Mouse (Mus musculus) midbrain, postnatal 0 days (tissue): ENCODE data around the gene Nap1l1. TPM values are rescaled to one million over a fixed set of nuclear protein-coding genes. Genes with fewer than 3 reads are reported as not detected.
A peak's percentile ranks its signal among the peaks of the same experiment; 100 is the strongest.
"Not testable (repeated sequence)": the region's sequence is repeated elsewhere in the genome, so short reads cannot be mapped to it uniquely, and the experiment has no call there.

ENCODE experiments used
- ATAC-seq: fragments of 200-750 bp; cut with Nextera tagmentation; 2 replicates; pipeline ENCODE4 v1.8.0; 2017; ENCODE audit warnings: moderate number of reproducible peaks, mild to moderate bottlenecking, moderate TSS enrichment, moderate library complexity; ENCODE audit not compliant: low FRiP score
- DNase-seq: peaks from one replicate; pipeline ENCODE4 v3.0.0-alpha.2; 2015; ENCODE audit warnings: low spot score
- H3K27ac ChIP-seq: fragments of 300-500 bp; sonication (generic); 2 replicates; pipeline ENCODE4 v1.5.1; 2014; ENCODE audit warnings: low read depth, mild to moderate bottlenecking, low read length, mixed read lengths
- H3K27me3 ChIP-seq: fragments of 300-500 bp; sonication (generic); 2 replicates; pipeline ENCODE4 v1.6.1; 2014; ENCODE audit warnings: low read length, control low read depth, mixed read lengths; ENCODE audit not compliant: insufficient read depth
- H3K36me3 ChIP-seq: fragments of 300-500 bp; sonication (generic); 2 replicates; pipeline ENCODE4 v1.6.1; 2014; ENCODE audit warnings: low read length, control low read depth, mixed read lengths; ENCODE audit not compliant: insufficient read depth
- H3K4me1 ChIP-seq: fragments of 300-500 bp; sonication (generic); 2 replicates; pipeline ENCODE4 v1.6.1; 2014; ENCODE audit warnings: mild to moderate bottlenecking, control low read depth, antibody characterized with exemption, low read length, mixed read lengths; ENCODE audit not compliant: insufficient read depth
- H3K4me2 ChIP-seq: fragments of 300-500 bp; sonication (generic); 2 replicates; pipeline ENCODE4 v1.6.1; 2014; ENCODE audit warnings: low read depth, mild to moderate bottlenecking, low read length, mixed read lengths; ENCODE audit not compliant: poor library complexity, severe bottlenecking
- H3K4me3 ChIP-seq: fragments of 300-500 bp; sonication (generic); 2 replicates; pipeline ENCODE4 v1.5.1; 2014; ENCODE audit warnings: low read depth, mild to moderate bottlenecking, low read length, moderate library complexity
- H3K9ac ChIP-seq: fragments of 300-500 bp; sonication (generic); replicated peaks from 2 replicates; pipeline ENCODE4 v1.6.1; 2014; ENCODE audit warnings: mild to moderate bottlenecking, low read length, moderate library complexity, mixed read lengths; ENCODE audit not compliant: poor library complexity, severe bottlenecking
- H3K9me3 ChIP-seq: fragments of 300-500 bp; sonication (generic); 2 replicates; pipeline ENCODE4 v1.6.1; 2016; ENCODE audit warnings: low read length, control low read depth
- CTCF ChIP-seq: IDR thresholded peaks from 2 replicates; pipeline ENCODE4 v1.5.1; 2016; ENCODE audit warnings: antibody characterized with exemption, mild to moderate bottlenecking
- WGBS: fragments of 180-500 bp; shearing (Covaris S2); extraction: QIAGEN DNeasy Blood & Tissue Kit; methylation state at CpG from one replicate; pipeline ENCODE4 v1.1.7; 2014; 5-methylcytosine and 5-hydroxymethylcytosine counted together
- polyA plus RNA-seq: library from polyadenylated mRNA; unstranded; fragments of >200 nt; fragmentation: Nextera tagmentation; extraction: Ambion mirVana; gene quantifications from 2 replicates; pipeline ENCODE4 v1.2.1, GENCODE M21; 2015
- total RNA-seq: library from RNA; depleted of rRNA; stranded (reverse); fragments of >200 nt; gene quantifications from 2 replicates; pipeline ENCODE4 v1.2.3, GENCODE M21; 2014; rRNA removed

Gene Nap1l1
- total RNA-seq, result 57.1 and 83.3 TPM in 2 replicates
- polyA plus RNA-seq, result 160 and 171 TPM in 2 replicates

DNA sequence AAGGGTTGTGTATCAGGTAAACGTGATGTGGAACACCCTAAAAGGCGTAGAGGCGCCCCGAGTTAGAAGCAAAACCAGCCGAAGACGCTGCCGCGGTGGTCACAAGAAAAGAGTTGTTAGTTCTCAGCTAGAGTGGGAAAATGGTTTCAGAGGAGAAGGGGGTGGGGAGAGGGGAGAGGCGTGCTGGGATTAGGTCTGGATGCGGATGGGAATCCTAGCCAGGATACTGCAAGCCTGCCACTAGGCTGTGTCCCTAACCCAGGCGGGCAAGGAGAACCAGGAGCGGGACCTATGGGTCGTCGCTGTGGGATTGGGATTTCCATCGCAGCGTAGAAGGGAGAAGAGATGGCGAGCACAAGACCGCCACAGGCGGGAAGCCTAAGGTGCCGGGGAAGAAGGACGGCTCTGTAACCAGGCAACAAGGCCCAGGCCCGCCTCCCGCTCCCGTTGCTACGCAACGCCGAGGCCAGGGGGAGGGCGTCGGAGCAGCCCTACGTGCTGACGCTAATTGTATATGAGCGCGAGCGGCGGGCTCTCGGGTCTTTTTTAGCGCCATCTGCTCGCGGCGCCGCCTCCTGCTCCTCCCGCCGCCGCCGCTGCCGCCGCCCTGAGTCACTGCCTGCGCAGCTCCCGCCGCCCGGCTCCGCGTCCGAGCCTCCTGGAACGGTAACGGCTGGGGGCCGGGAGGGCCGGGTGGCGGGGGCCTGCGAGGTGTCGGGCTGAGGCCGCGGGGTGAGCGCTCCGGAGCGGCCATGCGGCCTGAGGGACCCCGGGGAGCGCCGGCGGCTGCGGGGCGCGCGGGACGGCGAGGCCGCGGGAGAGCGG is at the start of gene Nap1l1:
Nap1l1 (plus strand) TSS at position 538 of the 825 bp plus-strand sequence.
- no peaks in the 10 kb centered on the region for H3K36me3 ChIP-seq

DNA sequence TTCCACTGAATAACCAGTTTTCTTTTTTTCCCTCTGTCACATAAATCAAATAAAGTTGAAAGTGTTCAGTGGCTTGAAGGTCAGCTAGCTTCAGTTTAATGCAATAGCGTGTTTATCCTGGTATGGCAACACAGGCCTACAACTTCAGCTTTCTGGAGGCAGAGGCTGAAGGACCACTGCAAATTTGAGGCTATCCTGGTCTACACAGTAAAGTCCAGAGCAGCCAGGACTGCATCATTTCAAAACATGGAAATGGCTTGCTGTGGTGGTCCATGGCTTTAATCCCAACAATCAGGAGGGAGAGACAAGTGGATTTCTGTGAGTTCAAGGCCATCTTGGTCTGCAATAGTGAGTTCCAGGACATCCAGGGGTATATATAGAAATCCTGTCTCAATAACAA is 46.5 kb upstream of the Nap1l1 start:
- no peak overlapping the region for H3K4me2 ChIP-seq
- ATAC-seq, result no peak
- DNase-seq, result no peak
- H3K27me3 ChIP-seq, result no peaks in the 10 kb centered on the region
- H3K27ac ChIP-seq, result no peak overlapping the region
- no peak for TF ChIP-seq CTCF
- H3K36me3 ChIP-seq, result no peaks in the 10 kb centered on the region
- H3K9me3 ChIP-seq, result no peaks in the 10 kb centered on the region
- peaks cover 3% of the 10 kb centered on the region; the same call in 1 of the 2 replicates for H3K4me1 ChIP-seq
- H3K9ac ChIP-seq, result no peak overlapping the region
- H3K4me3 ChIP-seq, result no peak overlapping the region
- WGBS, result 86% methylated on average over 1 of the region's 1 CpGs

More for the DNA sequence above, at the start of gene Nap1l1:
- peaks cover 9% of the 10 kb centered on the region; the same call in 1 of the 2 replicates for H3K4me1 ChIP-seq
- peak; percentile 99 for ATAC-seq
- H3K9me3 ChIP-seq, result no peaks in the 10 kb centered on the region
- peak; percentile 98 for DNase-seq
- H3K9ac ChIP-seq, result peak within 1 kb of the TSS; percentile 94
- peak within 1 kb of the TSS; percentile 71 for H3K4me2 ChIP-seq
- WGBS, result 2% methylated on average over 69 of the region's 80 CpGs
- peak; percentile 32 for TF ChIP-seq CTCF
- no peaks in the 10 kb centered on the region for H3K27me3 ChIP-seq
- H3K27ac ChIP-seq, result peak within 1 kb of the TSS; percentile 96
- H3K4me3 ChIP-seq, result peak within 1 kb of the TSS; percentile 96

DNA sequence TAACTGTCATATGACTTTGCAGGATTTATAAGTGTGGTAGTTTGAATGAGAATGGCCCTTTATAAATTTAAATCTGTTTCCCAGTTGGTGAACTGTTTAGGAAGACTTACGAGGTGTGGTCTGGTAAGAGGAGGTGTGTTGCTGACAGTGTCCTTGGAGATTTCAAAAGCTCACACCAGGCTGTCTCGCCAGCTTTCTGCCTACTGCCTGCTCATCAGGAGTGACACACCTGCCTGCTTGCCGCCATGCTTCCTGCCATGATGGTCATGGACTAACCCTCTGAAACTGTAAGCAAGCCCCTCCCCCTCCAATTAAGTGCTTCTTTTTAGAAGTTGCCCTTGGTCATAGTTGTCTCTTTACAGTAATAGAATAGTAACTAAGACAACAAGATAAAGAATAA is 39.5 kb upstream of the Nap1l1 start:
- Histone ChIP-seq H3K9me3 (no peaks in the 10 kb centered on the region), H3K4me3 (no peak overlapping the region), H3K4me2 (no peak overlapping the region), H3K9ac (no peak overlapping the region), H3K27ac (no peak overlapping the region), H3K4me1 (no peaks in the 10 kb centered on the region), H3K27me3 (no peaks in the 10 kb centered on the region), H3K36me3 (no peaks in the 10 kb centered on the region)
- ATAC-seq (no peak), DNase-seq (no peak)
- WGBS, result 94% methylated on average over 3 of the region's 3 CpGs
- no peak for TF ChIP-seq CTCF

DNA sequence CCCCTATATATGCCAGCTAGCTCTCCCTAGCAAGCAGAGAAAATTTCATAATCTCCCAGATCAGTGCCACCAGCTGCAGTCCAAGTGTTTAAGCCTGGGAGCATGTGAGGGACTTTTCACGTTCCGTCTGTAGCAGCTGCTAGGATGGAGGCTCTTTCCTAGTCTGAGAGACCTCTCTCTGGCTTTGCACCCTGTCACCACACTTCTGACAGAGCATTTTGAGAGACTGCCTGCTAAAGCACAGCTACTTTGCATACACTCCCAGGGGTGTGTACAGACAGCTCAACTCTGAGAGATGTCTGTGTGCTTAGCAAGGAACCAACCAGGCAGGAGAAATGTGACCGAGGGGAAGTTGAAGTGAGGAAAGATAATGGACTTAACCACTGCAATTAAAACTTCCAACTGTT is 32.0 kb upstream of the Nap1l1 start:
- Histone ChIP-seq H3K4me3 (no peak overlapping the region), H3K27ac (no peak overlapping the region), H3K4me1 (no peaks in the 10 kb centered on the region), H3K9me3 (no peaks in the 10 kb centered on the region), H3K36me3 (no peaks in the 10 kb centered on the region), H3K27me3 (no peaks in the 10 kb centered on the region), H3K9ac (no peak overlapping the region), H3K4me2 (no peak overlapping the region)
- DNase-seq (no peak), ATAC-seq (no peak)
- WGBS, result 46% methylated on average over 3 of the region's 3 CpGs
- no peak for TF ChIP-seq CTCF

DNA sequence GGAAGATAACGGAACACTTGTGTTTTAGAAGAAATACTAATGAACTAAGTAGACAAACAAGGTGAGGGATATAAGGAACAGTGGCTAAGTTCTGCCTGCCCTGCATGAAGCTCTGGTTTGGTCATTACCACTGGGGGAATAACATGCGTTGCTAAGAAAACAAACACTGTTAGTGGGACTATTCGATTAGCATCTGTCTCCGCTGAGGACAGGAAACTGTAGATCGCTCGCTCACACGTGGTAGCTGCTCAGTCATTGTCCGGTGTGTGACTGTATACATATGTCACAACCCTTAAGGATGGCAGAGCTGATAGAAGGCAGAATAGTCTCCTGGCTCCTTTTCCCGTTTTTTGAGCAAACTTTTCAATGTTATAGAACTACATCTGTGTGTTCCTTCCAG is 28.8 kb upstream of the Nap1l1 start:
- no peak for ATAC-seq
- Histone ChIP-seq H3K27me3 (no peaks in the 10 kb centered on the region), H3K4me1 (no peaks in the 10 kb centered on the region), H3K27ac (no peak overlapping the region), H3K4me2 (no peak overlapping the region), H3K36me3 (no peaks in the 10 kb centered on the region), H3K4me3 (no peak overlapping the region), H3K9me3 (no peaks in the 10 kb centered on the region), H3K9ac (no peak overlapping the region)
- TF ChIP-seq CTCF, result no peak
- DNase-seq, result no peak
- 83% methylated on average over 9 of the region's 9 CpGs for WGBS

DNA sequence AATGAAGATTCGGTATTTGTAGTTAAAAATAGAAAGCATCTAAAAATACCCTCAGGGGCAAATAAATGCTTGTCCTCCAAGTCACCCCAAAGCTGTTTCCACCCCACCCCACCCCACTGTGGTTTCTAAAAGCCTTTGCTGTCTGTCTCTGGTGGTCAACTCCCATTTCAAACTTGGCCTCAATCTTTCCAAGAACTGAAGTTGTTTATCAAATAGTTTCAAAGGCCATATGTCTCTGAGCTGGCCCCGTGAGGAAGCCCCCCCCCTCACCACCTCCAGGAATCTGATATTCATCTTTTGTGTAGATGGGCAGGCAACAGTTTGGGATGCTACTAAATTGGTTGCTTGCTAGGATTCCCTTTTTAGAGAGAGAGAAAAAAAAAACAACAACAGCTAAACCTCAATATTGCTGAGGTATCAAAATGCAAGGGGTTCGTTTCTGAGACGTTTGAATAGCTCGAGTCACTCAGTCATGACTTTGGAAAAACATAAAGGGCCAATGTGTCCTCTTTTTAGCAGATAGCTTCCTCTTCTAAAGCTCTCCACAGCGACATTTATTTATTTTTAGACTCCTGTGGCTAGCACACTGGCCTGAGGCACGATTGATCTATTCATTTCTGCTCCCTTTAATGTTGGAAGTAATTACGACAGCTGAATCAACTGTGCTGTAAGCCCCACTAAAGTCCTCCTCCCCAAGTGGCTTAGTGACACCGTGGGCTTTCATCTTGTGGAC is 26.9 kb upstream of the Nap1l1 start:
- WGBS, result 22% methylated on average over 9 of the region's 9 CpGs
- ATAC-seq, result no peak
- H3K27me3 ChIP-seq, result no peaks in the 10 kb centered on the region

DNA sequence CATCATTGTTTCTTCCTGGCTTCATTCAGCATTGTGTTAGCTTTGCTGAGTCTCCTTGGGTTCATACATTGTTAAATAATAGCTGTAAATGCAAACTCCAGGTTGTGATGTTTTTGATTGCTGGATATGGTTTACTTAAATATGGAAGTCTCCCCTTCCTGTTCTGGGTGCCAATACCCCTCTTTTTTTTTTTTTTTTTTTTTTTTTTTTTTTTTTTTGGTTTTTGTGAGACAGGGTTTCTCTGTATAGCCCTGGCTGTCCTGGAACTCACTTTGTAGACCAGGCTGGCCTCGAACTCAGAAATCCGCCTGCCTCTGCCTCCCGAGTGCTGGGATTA is 26.4 kb upstream of the Nap1l1 start:
- not testable (repeated sequence) for H3K36me3 ChIP-seq, H3K27ac ChIP-seq, ATAC-seq, H3K9me3 ChIP-seq, H3K4me3 ChIP-seq, H3K27me3 ChIP-seq, H3K4me1 ChIP-seq, H3K9ac ChIP-seq, DNase-seq, H3K4me2 ChIP-seq
- 100% methylated on average over 3 of the region's 3 CpGs for WGBS

More for the DNA sequence above, 26.9 kb upstream of the Nap1l1 start:
- no peak overlapping the region for H3K4me2 ChIP-seq
- H3K4me3 ChIP-seq, result no peak overlapping the region
- H3K36me3 ChIP-seq, result no peaks in the 10 kb centered on the region
- no peak for TF ChIP-seq CTCF
- no peak overlapping the region for H3K9ac ChIP-seq
- no peaks in the 10 kb centered on the region for H3K4me1 ChIP-seq
- no peak overlapping the region for H3K27ac ChIP-seq
- DNase-seq, result peak; percentile 18
- H3K9me3 ChIP-seq, result no peaks in the 10 kb centered on the region
